Mouse (Mus musculus) spleen, adult 2 months (tissue): ENCODE results near the gene Kctd19. TPM values are rescaled to one million over a fixed set of nuclear protein-coding genes. Genes with fewer than 3 reads are reported as not detected.

Experiments
- DNase-seq, 2 experiments: peaks; one replicate each; pipeline versions ENCODE4 v3.0.0 to v3.0.0-alpha.2; 2012 to 2021; ENCODE audit warnings: low spot score in 2 of 2, low read depth in 1 of 2
- H3K27ac ChIP-seq: fragments of 200-500 bp; 2 replicates; pipeline ENCODE4 v1.5.1; 2012; ENCODE audit warnings: low read length, inconsistent platforms; ENCODE audit not compliant: insufficient read depth
- H3K27me3 ChIP-seq: fragments of 200-500 bp; 2 replicates; pipeline ENCODE4 v1.6.1; 2012; ENCODE audit warnings: mild to moderate bottlenecking, moderate library complexity, low read length, inconsistent platforms; ENCODE audit not compliant: control insufficient read depth, insufficient read depth
- H3K36me3 ChIP-seq: fragments of 200-500 bp; 2 replicates; pipeline ENCODE4 v1.6.1; 2012; ENCODE audit warnings: mild to moderate bottlenecking, low read length, inconsistent platforms; ENCODE audit not compliant: control insufficient read depth, insufficient read depth
- H3K4me1 ChIP-seq: fragments of 200-500 bp; 2 replicates; pipeline ENCODE4 v1.6.1; 2011; ENCODE audit warnings: inconsistent platforms; ENCODE audit not compliant: control insufficient read depth, insufficient read depth, insufficient read length
- H3K4me3 ChIP-seq: fragments of 200-500 bp; 2 replicates; pipeline ENCODE4 v1.5.1; 2011; ENCODE audit warnings: mild to moderate bottlenecking, inconsistent platforms; ENCODE audit not compliant: insufficient read depth, insufficient read length; ENCODE audit errors: extremely low read depth
- CTCF ChIP-seq: fragments of 200-500 bp; IDR thresholded peaks from 2 replicates; pipeline ENCODE4 v1.5.1; 2011; ENCODE audit warnings: mild to moderate bottlenecking, inconsistent platforms; ENCODE audit not compliant: insufficient read depth, insufficient read length, insufficient replicate concordance; ENCODE audit errors: extremely low read depth
- POLR2A ChIP-seq: fragments of 200-500 bp; IDR thresholded peaks from 2 replicates; pipeline ENCODE4 v1.6.1; 2011; ENCODE audit warnings: low read depth, low read length, inconsistent platforms
- WGBS: fragments of 180-500 bp; shearing (Covaris S2); methylation state at CpG from one replicate; pipeline ENCODE4 v1.1.7; 2018; 5-methylcytosine and 5-hydroxymethylcytosine counted together
- polyA plus RNA-seq: library from polyadenylated mRNA; depleted of rRNA; stranded (reverse); fragments of >200 nt; gene quantifications from 2 replicates; pipeline ENCODE4 v1.2.3, GENCODE M21; 2012

Kctd19 gene
- polyA plus RNA-seq, 1 experiment = 0.62 TPM

- H3K27me3 ChIP-seq = peaks cover 5% of the 10 kb centered on the region
- peak overlapping the region; percentile 55 for H3K27ac ChIP-seq
- H3K4me3 ChIP-seq = no peak overlapping the region
- no peak for TF ChIP-seq CTCF
- TF ChIP-seq POLR2A = no peak
- no peaks in the 10 kb centered on the region for H3K36me3 ChIP-seq
- DNase-seq = no peak
- H3K4me1 ChIP-seq = peaks cover 11% of the 10 kb centered on the region
- WGBS = 39% methylated on average over 7 of the region's 7 CpGs
Measured at GRCm38 (mm10) chr8:105345061-105345975, 68.0 kb downstream of the Kctd19 start.

GRCm38 (mm10) chr8:105343791-105344574, 69.3 kb downstream of the Kctd19 start:
- no peak overlapping the region for H3K4me3 ChIP-seq
- H3K4me1 ChIP-seq = peaks cover 9% of the 10 kb centered on the region
- peak overlapping the region; percentile 23; the same call in 1 of the 2 replicates for H3K27ac ChIP-seq
- H3K27me3 ChIP-seq = peaks cover 4% of the 10 kb centered on the region
- 72% methylated on average over 8 of the region's 8 CpGs for WGBS
- TF ChIP-seq POLR2A (no peak), CTCF (no peak)
- no peaks in the 10 kb centered on the region for H3K36me3 ChIP-seq
- DNase-seq = no peak

DNA sequence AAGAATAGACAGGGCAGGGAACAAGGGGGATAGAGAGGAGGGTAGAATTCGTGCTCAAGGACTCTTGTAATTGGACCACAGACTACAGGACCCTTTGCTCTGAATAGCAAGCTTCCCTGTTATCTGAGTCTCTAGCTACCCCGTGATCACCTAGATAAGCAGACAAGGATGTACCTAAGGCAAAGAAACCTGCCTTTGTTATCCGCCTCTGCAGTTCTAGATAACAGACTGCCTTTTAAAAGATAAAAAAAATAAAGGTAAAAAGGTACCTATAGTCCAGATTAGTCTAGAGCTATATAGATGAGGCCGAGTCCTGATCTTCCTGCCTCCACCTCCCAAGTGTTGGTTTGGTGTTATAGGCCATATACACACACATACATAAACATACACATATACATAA, 70.5 kb downstream of the Kctd19 start:
- H3K27me3 ChIP-seq = no peaks in the 10 kb centered on the region
- H3K4me3 ChIP-seq = no peak overlapping the region
- H3K36me3 ChIP-seq = peaks cover 4% of the 10 kb centered on the region; the same call in 1 of the 2 replicates
- no peak overlapping the region for H3K27ac ChIP-seq
- 89% methylated on average over 4 of the region's 4 CpGs for WGBS
- no peak for DNase-seq
- TF ChIP-seq CTCF (no peak), POLR2A (no peak)
- peaks cover 6% of the 10 kb centered on the region; the same call in 1 of the 2 replicates for H3K4me1 ChIP-seq

- peaks cover 15% of the 10 kb centered on the region for H3K36me3 ChIP-seq
- no peaks in the 10 kb centered on the region for H3K27me3 ChIP-seq
- H3K4me1 ChIP-seq = peaks cover 6% of the 10 kb centered on the region; the same call in 1 of the 2 replicates
- H3K27ac ChIP-seq = no peak overlapping the region
- no peak for DNase-seq
- 85% methylated on average over 8 of the region's 8 CpGs for WGBS
- H3K4me3 ChIP-seq = no peak overlapping the region
- TF ChIP-seq POLR2A = no peak
- TF ChIP-seq CTCF = no peak
Measured at GRCm38 (mm10) chr8:105341399-105341798, 71.9 kb downstream of the Kctd19 start.

DNA sequence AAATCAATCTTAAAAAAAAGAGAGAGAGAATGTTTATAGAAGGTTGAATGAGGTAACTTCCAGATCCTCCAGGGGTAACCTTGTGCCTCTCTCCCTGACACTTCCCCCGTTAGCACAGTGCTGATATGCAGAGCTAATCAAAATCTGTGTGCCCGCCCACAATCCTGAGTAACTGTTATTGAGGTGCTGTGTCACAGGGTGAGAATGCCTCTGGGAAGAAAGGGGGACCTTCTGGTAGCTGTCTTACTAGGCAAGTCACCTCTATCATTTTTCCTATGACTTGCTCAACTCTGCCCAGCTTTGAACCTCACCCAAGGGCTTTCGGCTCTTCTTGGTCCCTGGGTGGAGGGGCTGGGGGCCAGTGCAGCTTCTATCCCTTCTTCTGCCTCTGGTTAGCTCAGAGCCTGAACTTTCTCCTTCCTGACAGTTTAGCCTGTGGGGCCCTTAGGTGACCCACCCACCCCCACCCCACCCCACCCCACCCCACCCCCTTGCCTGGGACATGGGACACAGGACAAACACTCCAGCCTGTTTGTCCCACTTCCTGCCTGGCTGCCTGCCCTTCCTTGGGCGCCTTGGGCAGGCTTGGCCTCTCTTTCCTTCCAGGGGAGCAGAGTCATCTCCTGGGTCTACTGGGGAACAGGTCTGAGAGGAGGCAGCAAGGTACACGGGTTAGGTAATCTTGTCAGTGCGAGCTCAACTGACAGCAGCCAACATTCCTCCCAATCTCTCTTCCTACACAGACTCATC, 73.2 kb downstream of the Kctd19 start:
- H3K36me3 ChIP-seq = peaks cover 28% of the 10 kb centered on the region
- DNase-seq = no peak
- 0 out of 2 replicates have a peak overlapping the region, but pooled peaks have one; percentile 19 for H3K27ac ChIP-seq
- H3K4me3 ChIP-seq = no peak overlapping the region
- no peaks in the 10 kb centered on the region for H3K27me3 ChIP-seq
- 73% methylated on average over 6 of the region's 6 CpGs for WGBS
- TF ChIP-seq POLR2A = no peak
- no peak for TF ChIP-seq CTCF
- H3K4me1 ChIP-seq = peaks cover 6% of the 10 kb centered on the region; the same call in 1 of the 2 replicates

DNA sequence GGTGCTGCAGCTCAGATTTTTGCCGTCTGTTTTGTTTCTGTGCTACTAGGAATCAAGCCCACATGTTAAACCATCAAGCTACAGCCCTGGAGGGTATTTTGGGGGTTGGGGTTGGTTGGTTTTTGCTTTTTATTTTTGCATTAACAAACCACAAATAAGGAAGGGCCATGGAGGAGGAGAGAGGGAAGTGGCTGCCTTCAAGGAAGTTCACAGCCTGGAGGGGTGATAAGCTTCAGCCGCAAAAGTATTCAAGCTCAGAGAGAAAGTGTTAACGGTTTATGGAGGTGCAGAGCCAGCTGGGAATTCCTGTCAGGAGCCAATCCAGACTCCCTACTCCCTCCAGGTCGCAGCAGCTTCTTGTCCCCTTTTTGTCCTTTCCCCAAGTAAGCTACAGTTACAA, 74.3 kb downstream of the Kctd19 start:
- H3K27me3 ChIP-seq = no peaks in the 10 kb centered on the region
- no peak overlapping the region for H3K27ac ChIP-seq
- H3K4me3 ChIP-seq = no peak overlapping the region
- DNase-seq = no peak
- H3K36me3 ChIP-seq = peaks cover 32% of the 10 kb centered on the region
- 19% methylated on average over 4 of the region's 4 CpGs for WGBS
- H3K4me1 ChIP-seq = peaks cover 3% of the 10 kb centered on the region; the same call in 1 of the 2 replicates
- no peak for TF ChIP-seq CTCF
- TF ChIP-seq POLR2A = no peak
